Mouse (Mus musculus) left cerebral cortex, postnatal 25 days (tissue): ENCODE data around the gene Cdkal1. TPM values are rescaled to one million over a fixed set of nuclear protein-coding genes. Genes with fewer than 3 reads are reported as not detected.

Experiments used
- DNase-seq, 2 experiments: peaks; one replicate each; pipeline ENCODE4 v3.0.0; 2022; ENCODE audit warnings: low spot score in 2 of 2, mixed read lengths in 1 of 2
- intact Hi-C: fragments of 180-260 bp; cut with DNase I; formaldehyde crosslinking; loops from one replicate; pipeline ENCODE4 v1.15.1; 2025
- total RNA-seq, 2 experiments: library from RNA; stranded (reverse); gene quantifications; 2 replicates each; pipeline ENCODE4 v1.2.3; 2021

Gene Cdkal1
- total RNA-seq, 2 experiments from 2014 or later: 20.0 to 20.1 TPM

GRCm38 (mm10) chr13:29652791-29653190 lies 202.7 kb downstream of the Cdkal1 start:
- intact Hi-C loops: no loop called here

GRCm38 (mm10) chr13:29650576-29651236 lies 204.8 kb downstream of the Cdkal1 start:
- DNase-seq: no peak
- intact Hi-C loops: no loop called here

More at GRCm38 (mm10) chr13:29652791-29653190, 202.7 kb downstream of the Cdkal1 start:
- no peak for DNase-seq

GRCm38 (mm10) chr13:29649593-29649992 lies 205.9 kb downstream of the Cdkal1 start:
- intact Hi-C loops: no loop called here
- peak in 1 of 2 experiments; percentile 12 for DNase-seq

DNA sequence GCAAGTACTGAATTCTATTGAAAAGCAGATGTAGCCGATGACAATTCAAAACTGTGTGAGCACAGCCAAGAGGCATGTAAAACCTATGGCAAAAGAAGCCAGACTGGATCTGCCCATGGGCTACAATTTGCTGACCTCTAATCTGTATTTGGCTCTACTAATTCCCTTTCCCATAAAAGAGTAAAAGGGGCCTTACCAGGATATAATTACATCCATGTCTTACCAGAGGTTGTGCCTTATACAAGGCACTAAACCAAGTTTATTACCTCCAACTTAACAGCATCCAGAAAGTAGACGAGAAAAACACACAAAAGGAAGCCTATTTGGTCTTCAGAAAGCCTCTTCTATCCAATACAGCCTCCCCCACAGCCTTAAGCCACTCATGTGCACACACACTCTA lies 213.2 kb downstream of the Cdkal1 start:
- no peak for DNase-seq
- intact Hi-C loops: no loop called here

- DNase-seq: no peak
- intact Hi-C loops: no loop called here
These were observed 214.3 kb downstream of the Cdkal1 start for GRCm38 (mm10) chr13:29641200-29641599.

DNA sequence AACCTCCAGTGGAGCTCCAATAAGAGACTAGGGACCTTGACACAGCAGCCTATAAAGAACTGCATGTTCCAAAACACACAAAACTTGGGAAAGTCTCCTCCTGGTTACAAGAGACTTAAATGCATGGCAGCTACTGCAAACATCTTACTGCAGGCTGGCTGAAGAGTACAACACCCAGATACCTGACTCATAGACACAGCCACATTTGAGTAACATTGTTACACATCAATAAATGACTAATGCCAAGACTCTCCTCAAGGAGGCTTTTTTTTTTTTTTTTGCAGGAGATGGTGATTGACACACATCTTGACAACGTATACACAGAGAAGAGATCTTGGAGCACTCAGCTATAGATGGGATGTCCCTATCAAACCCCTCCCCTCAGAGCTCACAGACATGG lies 215.3 kb downstream of the Cdkal1 start:
- DNase-seq: no peak
- intact Hi-C loops: no loop called here

DNA sequence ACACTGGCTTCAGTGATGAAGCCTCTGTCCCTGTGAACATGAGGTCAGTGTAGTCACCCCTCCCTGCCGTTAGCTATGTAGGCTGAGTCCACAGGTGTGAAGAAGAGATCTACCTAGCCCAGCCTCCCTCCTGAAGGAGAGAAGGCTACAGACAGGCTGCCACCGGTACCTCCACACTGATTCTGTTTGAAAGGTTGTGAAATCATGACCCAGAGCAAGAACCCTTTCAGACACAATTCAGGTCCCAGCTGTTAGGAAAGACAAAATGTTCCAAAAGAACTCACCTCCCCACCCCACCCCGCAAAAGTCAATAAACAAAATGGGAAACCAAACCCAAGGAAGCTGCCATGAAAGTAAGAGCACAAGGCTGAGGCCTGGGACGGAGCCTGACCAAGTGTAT lies 217.2 kb downstream of the Cdkal1 start:
- no peak for DNase-seq
- intact Hi-C loops: no loop called here

- no peak for DNase-seq
These were observed 217.7 kb downstream of the Cdkal1 start for GRCm38 (mm10) chr13:29637788-29638187.

DNA sequence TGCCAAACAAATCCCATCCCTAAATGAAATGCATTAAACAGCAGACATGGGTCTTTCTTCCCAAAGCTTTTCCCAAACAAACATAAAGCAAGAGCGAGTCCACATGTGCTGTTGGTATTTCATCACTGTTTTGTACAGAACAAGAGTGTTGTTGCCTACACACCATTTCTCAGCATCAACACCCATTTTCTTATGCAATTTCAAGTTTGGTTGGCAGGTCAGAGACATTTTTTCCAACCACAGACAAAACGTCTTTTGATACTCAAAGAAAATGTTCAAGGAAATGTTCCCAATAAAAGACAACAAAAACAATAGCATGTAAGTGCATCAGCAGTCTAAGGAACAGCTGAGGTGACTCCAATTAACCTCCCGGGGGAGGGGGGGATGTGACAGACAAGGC lies 219.9 kb downstream of the Cdkal1 start:
- no peak for DNase-seq
- intact Hi-C loops: no loop called here

More at GRCm38 (mm10) chr13:29637788-29638187, 217.7 kb downstream of the Cdkal1 start:
- intact Hi-C loops: no loop called here

GRCm38 (mm10) chr13:29631342-29631741 lies 224.1 kb downstream of the Cdkal1 start:
- DNase-seq: no peak
- intact Hi-C loops: no loop called here

GRCm38 (mm10) chr13:29628607-29629006 lies 226.9 kb downstream of the Cdkal1 start:
- DNase-seq: no peak
- intact Hi-C loops: no loop called here

DNA sequence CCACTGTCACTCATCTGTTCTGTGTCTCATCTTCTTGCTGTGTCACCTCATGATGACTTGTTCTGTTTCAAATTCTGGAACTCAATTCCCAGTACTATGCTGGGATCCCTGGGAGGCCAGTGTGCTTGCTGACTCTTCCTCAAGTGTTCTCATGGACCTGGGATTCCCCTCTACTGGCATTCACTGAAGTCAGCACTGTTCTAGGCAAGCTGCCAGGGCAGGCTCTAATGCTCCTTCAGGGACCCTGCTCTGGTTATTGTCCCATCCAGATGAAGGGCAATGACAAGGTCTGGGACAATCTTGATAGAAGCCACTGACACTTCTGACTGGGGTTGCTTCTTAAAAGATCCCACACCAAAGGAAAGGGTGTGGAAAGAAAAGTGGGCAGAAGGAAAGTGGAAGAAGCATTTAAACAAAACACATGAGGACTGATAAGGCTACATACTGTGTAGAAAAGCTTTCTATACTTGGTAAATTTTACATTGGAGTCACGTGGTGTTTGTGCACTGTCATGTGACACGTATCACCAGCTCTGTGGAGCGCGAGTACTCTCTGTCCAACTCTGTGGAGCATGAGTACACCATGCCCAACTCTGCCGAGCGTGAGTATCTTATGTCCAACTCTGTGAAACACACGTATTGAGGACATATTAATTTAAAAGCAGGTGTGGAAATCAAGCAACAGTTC lies 227.9 kb downstream of the Cdkal1 start:
- intact Hi-C loops: no loop called here
- DNase-seq: no peak

DNA sequence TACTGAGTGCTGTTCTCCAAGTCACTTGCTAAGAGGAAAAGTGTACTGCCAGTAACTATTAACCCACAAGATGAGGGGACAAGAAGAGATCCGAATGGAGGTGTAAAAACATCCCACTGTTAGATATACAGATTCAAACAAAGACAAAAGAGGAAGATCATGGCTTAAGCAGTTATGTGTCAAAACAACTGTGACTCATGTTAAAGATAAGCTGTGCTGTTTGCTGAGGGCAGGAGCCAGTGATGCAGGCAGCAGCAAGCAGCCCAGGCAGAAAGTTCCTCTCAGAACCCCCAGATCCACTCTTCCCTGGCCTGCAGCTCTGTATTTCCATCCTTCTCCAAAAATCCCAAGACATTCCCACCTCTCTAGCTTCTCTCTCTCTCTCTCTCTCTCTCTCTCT lies 230.5 kb downstream of the Cdkal1 start:
- intact Hi-C loops: no loop called here
- DNase-seq: no peak

- intact Hi-C loops: no loop called here
These were observed 231.7 kb downstream of the Cdkal1 start for GRCm38 (mm10) chr13:29623636-29624239.

GRCm38 (mm10) chr13:29621881-29622280 lies 233.6 kb downstream of the Cdkal1 start:
- no peak for DNase-seq
- intact Hi-C loops: no loop called here

More at GRCm38 (mm10) chr13:29623636-29624239, 231.7 kb downstream of the Cdkal1 start:
- no peak for DNase-seq

DNA sequence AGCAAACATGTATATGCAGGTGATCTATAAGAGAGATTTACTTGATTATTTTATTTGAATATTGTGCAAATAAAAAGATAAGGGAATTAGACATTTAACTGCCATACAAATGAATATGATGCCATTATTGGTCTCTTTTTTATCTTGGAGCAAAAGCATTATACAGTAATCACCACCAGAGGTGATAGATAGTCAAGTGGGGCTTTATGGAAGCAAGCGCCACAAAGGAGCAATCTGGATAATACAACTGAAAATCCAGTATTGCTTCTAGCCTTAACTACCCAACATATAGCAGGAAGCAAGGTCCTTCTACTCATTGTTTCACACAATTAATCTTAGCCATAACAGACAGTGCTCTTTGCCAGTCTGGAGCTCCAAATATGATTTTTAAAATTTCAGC lies 234.1 kb downstream of the Cdkal1 start:
- intact Hi-C loops: no loop called here
- DNase-seq: no peak

DNA sequence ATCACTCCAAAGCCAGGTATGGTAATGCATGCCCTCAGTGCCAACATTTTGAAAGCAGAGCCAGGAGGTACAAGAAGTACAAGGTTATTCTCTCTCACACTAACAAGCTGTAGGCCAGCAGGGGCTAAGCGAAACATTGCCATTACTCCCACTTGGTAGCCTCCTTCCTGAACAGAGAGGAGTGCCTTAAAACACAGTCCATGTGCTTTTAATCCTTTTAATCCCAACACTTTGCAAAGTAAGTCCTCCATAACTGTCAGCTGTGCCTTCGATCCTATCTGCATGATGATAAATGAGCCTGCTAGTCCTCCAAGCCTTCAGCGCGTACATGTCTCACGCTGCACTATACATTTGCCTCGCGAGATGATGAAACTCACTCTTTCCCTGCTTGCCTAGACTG lies 234.6 kb downstream of the Cdkal1 start:
- DNase-seq: no peak
- intact Hi-C loops: no loop called here

- no peak for DNase-seq
- intact Hi-C loops: no loop called here
These were observed 238.8 kb downstream of the Cdkal1 start for GRCm38 (mm10) chr13:29616654-29617171.

- intact Hi-C loops: no loop called here
These were observed 239.5 kb downstream of the Cdkal1 start for GRCm38 (mm10) chr13:29615987-29616386.

DNA sequence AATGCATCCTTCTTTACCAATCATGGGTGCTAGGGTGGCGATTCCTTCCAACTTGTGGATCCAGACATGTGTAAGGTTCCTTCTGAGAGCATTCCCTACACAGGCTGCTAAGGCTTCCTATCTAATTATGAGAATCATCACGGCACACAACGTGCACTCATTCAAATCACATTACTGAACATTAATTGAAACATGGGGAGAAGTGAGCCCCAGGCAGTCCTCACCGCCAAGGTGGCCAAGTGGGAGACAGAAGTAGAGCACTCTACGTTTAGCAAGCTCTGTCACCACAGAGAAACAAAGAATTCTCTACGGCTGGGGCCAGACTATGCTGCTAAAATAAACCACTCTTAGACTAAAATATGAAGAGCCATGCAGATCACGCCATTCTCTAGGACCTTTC lies 240.4 kb downstream of the Cdkal1 start:
- intact Hi-C loops: no loop called here

More at GRCm38 (mm10) chr13:29615987-29616386, 239.5 kb downstream of the Cdkal1 start:
- no peak for DNase-seq

More for the DNA sequence above, 240.4 kb downstream of the Cdkal1 start:
- DNase-seq: no peak
